Mouse (Mus musculus) mouse trophoblast stem cell (cell line): ENCODE results near the gene Lrrc26.

ENCODE experiments used
- in situ Hi-C, 2 experiments: fragments of 300-500 bp; cut with MseI, MboI; formaldehyde crosslinking; loops; 2 replicates in 1 of 2; 3 replicates in 1 of 2; pipeline ENCODE4 v1.15.1; 2025

The Lrrc26 gene

GRCm38 (mm10) chr2:25293706-25294105 lies 4.0 kb downstream of the Lrrc26 start:
- in situ Hi-C loops, result no loop called here

- in situ Hi-C loops, result no loop called here
Observed at GRCm38 (mm10) chr2:25297093-25297492, 7.4 kb downstream of the Lrrc26 start.

DNA sequence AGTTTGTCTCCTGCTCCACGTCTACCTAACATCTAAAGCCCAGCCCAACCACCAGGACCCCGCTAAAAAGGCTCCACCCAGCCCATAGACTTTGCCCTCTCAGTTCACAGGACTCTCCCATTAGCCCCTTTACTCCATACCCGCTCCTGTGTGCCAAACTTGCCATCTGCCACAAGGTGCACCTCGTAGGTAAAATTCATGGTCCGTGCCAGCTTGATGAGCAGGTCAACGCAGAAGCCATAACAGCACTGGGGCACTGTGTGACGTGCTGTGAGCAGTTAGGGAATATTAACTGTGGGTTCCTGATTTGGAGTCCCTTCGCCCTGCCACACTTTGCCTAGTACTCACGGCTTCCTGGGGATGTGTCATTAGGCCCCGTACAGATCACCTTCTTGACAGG lies 8.3 kb downstream of the Lrrc26 start:
- in situ Hi-C loops, result no loop called here

- in situ Hi-C loops, result no loop called here
Observed at GRCm38 (mm10) chr2:25303452-25303851, 13.7 kb downstream of the Lrrc26 start.

DNA sequence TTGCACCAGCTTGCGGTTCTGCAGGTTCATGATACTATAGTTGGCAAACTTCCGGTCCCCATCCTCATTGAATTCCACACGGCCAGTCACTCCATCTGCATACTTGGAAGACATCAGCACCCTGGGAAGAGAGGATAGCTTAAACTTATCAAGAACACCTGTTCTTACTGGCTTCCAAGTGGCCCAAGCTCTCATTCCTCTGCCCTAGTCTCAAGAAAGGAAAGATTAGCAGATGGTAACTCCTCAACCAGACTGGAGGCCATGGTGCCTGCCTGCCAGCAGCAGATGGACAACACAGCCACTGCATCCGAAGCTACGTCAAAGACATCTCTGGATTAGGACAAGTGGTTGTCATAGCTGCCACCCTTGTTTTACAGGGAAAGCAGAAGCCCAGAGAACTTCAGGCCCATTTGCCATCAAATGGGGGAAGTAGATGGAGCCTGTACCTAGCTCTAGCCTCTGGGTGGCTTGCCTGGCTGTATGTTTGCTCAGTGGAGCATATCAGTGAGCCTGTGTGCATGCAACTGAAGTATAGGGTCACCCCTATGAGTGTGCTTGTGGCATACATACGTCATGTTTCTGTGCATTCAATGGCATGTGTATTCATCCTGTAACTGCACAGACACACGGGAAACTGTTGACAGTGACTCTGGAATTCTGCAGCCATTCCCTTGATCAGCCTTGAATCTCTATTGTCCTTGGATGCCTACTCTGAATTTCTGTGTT lies 14.4 kb downstream of the Lrrc26 start:
- in situ Hi-C loops, result no loop called here

- in situ Hi-C loops, result no loop called here
Observed at GRCm38 (mm10) chr2:25304657-25305541, 15.2 kb downstream of the Lrrc26 start.

DNA sequence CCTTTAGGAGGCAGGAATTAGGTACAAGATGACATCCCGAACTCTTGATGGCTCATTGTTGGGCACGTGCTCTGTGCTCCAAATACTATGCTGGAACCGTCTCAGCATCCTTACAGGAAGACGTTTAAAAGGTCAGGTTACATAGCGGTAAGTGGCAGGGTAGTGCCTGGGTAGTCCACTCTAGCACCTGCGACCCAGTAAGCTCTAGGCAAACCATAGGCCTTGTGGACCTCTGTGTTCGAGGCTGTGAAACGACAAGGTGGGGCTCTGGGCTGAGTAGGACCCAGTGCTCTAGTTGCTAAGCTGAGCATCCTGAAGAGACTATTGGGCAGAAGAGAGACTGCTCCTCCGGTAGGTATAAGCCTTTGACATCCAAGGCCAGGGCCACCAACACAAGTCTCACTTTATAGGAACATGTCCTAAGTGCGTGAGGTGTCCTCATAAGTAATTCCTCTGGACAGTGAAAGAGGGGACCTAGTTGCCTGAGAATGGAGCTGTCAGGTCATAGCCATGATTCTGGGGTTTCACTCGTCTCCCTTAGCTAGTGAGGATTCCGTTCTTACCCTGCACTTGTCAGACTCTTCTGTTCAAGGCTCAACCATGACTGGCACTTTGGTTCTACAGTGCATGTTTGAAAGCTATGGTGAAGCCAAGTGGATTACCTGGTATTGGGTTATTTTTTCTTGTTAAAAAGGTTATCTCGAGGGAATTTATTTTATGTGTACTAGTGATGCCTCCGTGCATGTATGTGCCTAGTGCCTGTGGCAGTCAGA lies 16.1 kb downstream of the Lrrc26 start:
- in situ Hi-C loops, result no loop called here

GRCm38 (mm10) chr2:25310180-25310579 lies 20.5 kb downstream of the Lrrc26 start:
- in situ Hi-C loops, result no loop called here

DNA sequence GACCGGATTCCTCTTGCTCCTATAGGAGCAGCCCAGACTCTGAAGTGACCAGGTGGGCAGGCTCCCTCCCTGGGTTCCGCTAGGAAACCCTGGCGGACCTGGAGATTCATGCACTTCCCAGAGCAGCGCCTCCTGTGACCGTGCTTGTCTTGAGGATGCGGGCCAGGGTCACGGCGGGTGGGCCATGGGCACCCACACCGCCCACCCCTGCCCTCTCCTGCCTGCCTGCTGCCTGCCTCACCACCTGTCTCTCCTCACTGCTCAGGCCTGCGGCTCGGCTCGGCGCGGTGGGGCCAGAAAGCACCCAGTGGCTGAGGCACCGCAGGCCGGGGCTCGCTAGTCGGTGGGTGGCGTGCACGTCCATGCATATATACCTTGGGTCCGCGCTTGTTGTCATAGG lies 21.3 kb downstream of the Lrrc26 start:
- in situ Hi-C loops, result no loop called here

DNA sequence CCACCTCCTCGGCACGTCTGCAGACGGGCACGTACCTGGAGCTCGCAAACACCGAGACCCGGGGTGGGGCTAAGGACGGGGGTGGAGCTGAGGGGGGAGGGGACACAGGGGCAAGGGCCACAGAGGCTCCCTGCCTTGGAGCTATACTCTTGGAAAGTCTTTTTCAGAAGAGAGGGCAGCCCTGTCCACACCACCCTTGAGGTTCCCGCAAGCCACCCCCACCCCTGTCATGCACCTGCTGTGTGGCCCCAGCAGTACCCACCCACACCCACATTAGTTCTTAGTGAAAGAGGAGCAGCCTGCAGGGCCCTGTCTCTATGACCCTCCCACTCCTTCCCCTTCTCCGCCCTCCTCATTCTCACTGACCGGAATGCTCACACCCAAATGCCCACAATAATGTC lies 21.8 kb downstream of the Lrrc26 start:
- in situ Hi-C loops, result no loop called here

DNA sequence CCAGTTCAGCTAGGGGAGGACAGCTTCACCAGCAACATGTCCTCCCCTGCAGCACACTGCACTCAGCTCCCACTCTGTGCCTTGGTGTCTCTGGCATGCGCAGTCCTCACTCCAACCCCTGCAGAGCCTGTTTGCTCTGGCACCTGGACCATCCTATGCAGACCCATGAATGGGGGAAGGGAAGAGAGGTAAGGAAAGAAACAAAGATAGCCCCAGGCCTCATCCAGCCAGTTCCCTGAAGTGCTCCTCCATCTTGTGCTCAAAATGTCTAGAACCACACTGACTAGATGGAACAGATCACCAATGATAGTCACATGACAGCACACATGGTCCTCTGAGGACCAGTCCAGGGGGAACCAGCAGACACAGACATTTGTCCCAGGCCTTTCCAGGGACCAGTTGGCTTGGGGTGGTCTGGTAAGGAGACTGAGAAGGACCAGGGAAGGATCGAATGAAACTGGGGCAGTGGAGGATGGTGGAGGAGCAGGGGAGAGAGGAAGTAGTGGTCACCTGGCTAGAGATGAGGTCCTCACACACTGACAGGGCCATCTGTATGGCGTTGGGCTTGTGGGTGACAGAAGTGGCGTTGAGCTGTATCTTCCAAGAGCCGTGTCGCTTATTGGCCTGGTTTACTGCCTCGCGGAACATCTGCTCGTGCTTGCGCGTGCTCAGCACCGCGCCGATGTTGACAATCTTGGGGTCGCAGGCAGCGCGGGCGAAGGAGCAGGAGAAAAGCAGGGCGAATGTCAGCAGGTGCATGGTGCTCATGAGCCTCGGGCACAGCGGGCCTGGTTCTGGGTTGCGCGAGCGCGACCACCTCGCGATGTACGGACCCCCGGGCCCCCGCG lies 28.6 kb downstream of the Lrrc26 start:
- in situ Hi-C loops, result no loop called here

GRCm38 (mm10) chr2:25318971-25319773 lies 29.5 kb downstream of the Lrrc26 start, which contains the start of gene Grin1:
TSS of gene Grin1 (minus strand) at chr2:25319187.
- in situ Hi-C loops, result no loop called here

GRCm38 (mm10) chr2:25320084-25320483 lies 30.4 kb downstream of the Lrrc26 start:
- in situ Hi-C loops, result no loop called here

DNA sequence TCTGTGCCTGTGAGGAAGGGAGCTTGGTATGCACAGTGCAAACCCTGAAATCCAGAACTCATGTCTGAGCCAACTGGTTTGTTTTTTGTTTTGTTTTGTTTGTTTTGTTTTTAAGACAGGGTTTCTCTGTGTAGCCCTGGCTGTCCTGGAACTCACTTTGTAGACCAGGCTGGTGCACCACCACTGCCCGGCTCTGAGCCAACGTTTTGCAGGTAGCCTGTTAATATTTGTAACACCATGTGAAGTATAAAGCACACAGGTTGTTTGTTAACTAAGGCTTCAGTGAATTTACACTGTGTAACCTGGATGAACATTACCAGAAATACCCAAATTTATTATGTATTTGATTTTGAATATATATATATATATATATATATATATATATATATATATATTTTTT lies 36.3 kb downstream of the Lrrc26 start:
- in situ Hi-C loops, result no loop called here

- in situ Hi-C loops, result no loop called here
Observed at GRCm38 (mm10) chr2:25328440-25328839, 38.7 kb downstream of the Lrrc26 start.

- in situ Hi-C loops, result no loop called here
Observed at GRCm38 (mm10) chr2:25331470-25331869, 41.8 kb downstream of the Lrrc26 start.

- in situ Hi-C loops, result no loop called here
Observed at GRCm38 (mm10) chr2:25332286-25333160, 42.8 kb downstream of the Lrrc26 start, which contains the start of gene Man1b1. TSS of gene Man1b1 (plus strand) at chr2:25332338.

DNA sequence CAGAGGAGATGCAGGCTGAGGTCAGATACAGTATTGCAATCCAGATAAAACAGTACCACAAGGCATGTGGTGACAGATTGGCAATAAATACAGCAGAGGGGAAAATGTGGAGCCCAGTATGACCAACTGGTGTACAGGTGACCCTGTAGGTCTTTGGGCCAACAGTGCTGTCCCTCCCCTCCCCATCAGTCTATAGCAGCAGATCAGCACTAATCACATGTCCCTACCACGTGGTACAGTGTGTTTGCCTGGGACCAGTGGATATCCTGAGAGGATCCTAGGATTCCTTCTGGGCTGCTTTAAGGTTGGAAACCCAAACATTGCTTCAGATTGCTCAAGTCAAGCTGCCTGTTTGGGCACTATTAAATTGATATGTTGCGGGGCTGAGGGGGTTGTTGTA lies 43.9 kb downstream of the Lrrc26 start:
- in situ Hi-C loops, result no loop called here

GRCm38 (mm10) chr2:25338303-25338702 lies 48.6 kb downstream of the Lrrc26 start:
- in situ Hi-C loops, result no loop called here
